Mouse (Mus musculus) megakaryocyte-erythroid progenitor cell, adult 5-6 weeks (primary cell): ENCODE results near the gene Dhx15. TPM values are rescaled to one million over a fixed set of nuclear protein-coding genes. Genes with fewer than 3 reads are reported as not detected.
"Not testable (repeated sequence)": the region's sequence is repeated elsewhere in the genome, so short reads cannot be mapped to it uniquely, and the experiment has no call there.

Experiments
- ATAC-seq: replicated peaks from 2 replicates; pipeline ENCODE4 v1.8.0; 2016; ENCODE audit warnings: mild to moderate bottlenecking, inconsistent platforms; ENCODE audit not compliant: severe bottlenecking, poor library complexity, low FRiP score, low TSS enrichment
- total RNA-seq, 2 experiments: library from RNA; stranded (forward) in 1 of 2; stranded (reverse) in 1 of 2; fragments of 200-1000, 215-1000 nt in 1 of 2; fragments of >200 nt in 1 of 2; fragmentation: Nextera tagmentation in 1 of 2; gene quantifications; 2 replicates each; pipeline ENCODE4 v1.2.3; 2014 to 2017

The Dhx15 gene
- total RNA-seq (2014; fragmentation: Nextera tagmentation) (258 and 281 TPM in 2 replicates), total RNA-seq (2017) (371 and 387 TPM in 2 replicates)

DNA sequence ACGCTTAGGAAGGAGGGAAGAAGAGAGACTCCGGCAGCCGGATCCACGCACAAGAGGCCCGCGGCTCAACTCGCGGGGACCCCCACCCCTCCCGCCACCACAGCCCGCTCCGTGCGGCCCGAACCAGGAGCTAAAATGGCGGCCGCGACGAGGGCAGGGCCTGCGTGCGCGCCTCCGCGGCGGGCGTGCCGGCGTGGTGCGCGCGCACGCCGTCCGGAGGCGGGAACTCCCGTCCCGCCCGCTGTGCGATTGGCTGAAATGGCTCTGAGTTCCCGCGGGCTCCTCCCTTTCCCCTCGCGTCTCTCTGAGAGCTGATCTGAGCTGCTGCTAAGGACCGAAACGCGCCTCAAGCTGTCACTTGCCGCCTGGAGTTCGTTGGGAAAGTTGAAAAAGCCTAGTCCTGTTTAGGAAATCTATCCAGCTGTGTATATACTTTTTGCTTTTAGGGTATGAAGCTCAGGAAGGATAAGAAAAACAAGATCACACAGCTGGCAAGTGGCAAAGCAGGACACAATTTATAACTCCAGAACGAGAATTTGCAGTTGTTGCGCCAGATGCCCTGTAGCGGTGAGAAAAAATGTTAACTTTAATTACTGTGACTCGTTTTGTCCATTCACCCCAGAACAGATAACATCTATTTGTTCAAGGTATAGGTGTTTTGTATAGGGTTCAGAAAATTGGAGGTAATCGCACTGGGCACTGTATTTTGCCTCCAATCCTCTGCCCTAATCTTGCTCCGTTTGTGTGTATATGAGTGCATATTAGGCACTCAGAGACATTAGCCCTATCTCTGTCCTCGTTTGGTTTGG, at the start of gene Dhx15:
Dhx15 (minus strand) TSS at position 144 of the 809 bp plus-strand sequence.
- peak; percentile 94 for ATAC-seq

- no peak for ATAC-seq
These were observed 48.6 kb upstream of the Dhx15 start for GRCm38 (mm10) chr5:52238877-52239276.

GRCm38 (mm10) chr5:52237956-52238735, 47.8 kb upstream of the Dhx15 start:
- no peak for ATAC-seq

GRCm38 (mm10) chr5:52236585-52236984, 46.3 kb upstream of the Dhx15 start:
- ATAC-seq: not testable (repeated sequence)

- ATAC-seq: no peak
These were observed 44.3 kb upstream of the Dhx15 start for GRCm38 (mm10) chr5:52234570-52234969.

DNA sequence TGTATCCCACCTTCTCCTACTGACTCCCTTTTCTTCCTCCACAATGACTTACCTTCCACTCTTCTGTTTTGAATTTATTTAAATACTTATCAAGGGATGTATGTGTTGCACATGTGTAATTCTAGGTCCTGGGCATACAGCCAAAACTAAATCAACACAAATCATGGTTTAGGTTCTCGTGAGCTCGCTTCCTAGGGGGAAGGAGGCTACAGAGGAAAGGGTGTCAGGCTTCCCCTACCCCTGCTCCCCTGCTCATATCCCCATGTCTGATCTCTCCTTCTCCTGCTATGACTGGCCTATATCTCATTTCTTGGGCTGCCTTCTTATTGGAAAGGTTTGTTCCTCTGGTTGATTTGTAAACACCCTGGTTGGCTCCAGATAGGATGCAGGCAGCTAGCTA, 43.6 kb upstream of the Dhx15 start:
- ATAC-seq: no peak

GRCm38 (mm10) chr5:52232611-52233010, 42.3 kb upstream of the Dhx15 start:
- ATAC-seq: no peak

- no peak for ATAC-seq
These were observed 41.9 kb upstream of the Dhx15 start for GRCm38 (mm10) chr5:52232199-52232598.

- ATAC-seq: no peak
These were observed 40.2 kb upstream of the Dhx15 start for GRCm38 (mm10) chr5:52230466-52230865.

GRCm38 (mm10) chr5:52226677-52227076, 36.4 kb upstream of the Dhx15 start:
- no peak for ATAC-seq

DNA sequence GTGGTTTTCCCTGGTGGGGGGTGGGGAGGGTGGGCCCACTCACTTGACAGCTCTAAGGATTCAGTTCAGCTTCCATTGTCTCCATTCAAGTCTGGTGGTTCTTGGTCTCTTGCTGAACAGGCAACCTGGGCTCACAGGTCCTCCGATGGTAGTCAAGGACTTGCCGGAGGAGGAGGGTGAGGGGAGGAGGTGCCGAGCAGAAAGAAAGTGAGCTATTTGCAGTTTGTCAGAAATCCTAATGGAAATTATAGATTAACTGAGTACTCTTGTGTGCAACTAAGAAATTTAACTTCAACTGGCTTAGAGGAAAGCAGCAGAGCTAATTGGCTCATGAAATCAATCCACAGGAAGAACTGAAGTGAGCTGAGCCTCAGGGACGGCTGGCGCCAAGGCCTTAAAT, 31.3 kb upstream of the Dhx15 start:
- ATAC-seq: no peak

- ATAC-seq: no peak
These were observed 29.9 kb upstream of the Dhx15 start for GRCm38 (mm10) chr5:52220013-52220804.

DNA sequence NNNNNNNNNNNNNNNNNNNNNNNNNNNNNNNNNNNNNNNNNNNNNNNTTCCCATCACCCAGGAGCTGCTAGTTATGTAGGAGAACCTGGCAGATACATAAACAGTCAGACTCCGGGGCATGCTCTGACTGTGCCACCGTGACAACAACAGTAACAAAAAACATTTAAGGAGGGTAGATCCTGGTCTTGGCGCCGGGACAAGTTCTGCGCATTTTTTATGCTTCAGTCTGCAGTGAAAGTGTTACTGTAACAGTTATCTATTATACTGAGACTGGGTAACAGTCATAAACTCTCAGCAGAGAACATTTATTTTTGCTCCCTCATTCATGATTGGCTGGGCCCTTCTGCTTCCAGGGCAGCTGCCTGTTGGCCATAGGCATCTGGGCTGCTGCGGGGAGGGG, 27.9 kb upstream of the Dhx15 start:
- no peak for ATAC-seq

DNA sequence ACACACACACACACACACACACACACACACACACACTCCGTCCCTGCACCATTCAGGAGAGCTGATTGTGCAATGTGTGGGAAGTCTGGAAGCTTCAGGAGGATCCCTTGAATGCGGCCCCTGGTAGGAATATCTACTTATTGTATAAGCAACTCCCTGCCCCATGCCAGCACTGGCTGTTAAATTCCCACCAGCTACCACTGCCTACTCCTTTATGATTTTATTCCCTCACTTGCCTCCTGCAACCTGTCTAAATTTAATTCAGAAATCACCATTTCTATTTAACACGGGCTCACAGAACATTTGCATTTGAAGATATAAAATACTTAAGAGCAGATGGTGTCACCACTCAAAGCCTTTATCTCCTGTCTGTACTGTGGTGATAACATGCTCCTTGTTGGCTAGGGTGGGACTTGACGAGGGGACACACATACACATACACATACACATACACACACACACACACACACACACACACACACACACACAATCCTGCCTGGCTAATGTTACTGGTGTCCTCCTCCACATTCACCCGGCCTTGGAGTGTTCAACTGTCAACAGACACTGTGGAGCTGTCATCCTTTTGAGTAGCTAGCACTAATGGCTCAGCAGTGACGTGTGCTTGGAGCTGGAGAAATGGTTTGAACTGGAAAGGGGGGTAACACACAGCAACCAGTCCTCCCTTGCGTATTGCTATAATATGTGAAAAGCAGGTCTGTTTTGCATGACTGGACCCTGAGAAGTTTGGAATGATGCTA, 23.0 kb upstream of the Dhx15 start:
- ATAC-seq: peak; percentile 82

GRCm38 (mm10) chr5:52191180-52191468, 810 bp upstream of the Dhx15 start:
- peak; percentile 7; the same call in 1 of the 2 replicates for ATAC-seq

DNA sequence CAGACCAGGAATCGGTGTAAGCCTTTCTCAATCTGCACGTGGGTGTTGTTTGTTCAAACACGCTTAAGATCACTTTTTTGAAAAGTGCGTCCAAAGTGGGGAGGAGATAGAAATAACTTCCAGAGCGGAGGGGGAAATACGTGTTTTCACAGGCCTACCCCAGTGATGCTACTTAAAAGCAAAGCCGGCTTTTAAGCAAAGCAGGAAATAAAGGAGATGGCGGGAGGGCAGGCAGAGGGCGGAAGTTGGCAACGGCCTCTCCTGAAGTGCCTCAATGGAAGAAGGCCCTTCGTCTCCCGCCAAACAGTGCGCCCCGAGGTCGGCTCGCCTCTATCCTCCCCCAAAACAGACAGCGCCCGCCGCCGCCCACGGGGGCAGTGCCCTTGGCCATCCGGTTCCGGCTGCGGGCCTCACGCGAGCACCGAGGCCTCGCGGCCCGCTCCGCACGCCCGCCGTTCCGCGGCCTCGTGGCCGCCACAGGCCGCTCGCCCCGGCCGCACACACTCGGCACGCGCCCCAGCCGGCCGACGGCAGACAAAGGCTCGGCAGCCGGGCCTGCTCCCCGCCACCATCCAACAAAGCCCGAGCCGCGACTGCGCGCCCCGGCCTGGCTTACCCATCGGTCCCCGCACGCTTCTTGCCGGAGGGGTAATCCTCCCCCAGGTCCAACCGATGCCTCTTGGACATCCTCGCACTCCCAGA, 499 bp downstream of the Dhx15 start:
- peak; percentile 42 for ATAC-seq

DNA sequence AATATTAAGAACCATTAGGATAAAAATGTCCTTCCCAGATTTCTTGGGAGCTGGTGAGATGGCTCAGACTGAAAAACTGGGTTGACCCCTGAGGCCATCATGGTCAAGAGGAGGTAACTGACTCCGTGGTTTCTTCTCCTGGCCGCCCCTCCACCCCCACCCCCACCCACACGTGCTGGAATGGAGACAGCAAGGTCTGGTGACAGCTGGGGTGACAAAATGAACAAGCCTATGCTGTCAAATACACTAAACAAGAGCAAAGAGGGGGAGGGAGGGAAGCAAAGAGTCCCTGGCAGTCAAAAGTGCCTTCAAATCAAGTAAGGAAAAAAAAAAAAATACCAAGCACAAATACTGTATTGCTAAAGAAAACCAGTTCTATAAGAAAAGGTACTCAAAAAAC, 2.1 kb downstream of the Dhx15 start:
- no peak for ATAC-seq

GRCm38 (mm10) chr5:52177326-52177725, 13.0 kb downstream of the Dhx15 start:
- ATAC-seq: no peak

GRCm38 (mm10) chr5:52168468-52168867, 21.8 kb downstream of the Dhx15 start:
- no peak for ATAC-seq
